Mouse (Mus musculus): ENCODE measurements around the gene Myo1d. TPM values are rescaled to one million over a fixed set of nuclear protein-coding genes. Genes with fewer than 3 reads are reported as not detected.

Myo1d gene
- polyA plus RNA-seq, 1 experiment: 11.5 TPM

GRCm38 (mm10) chr11:80446916-80447315, 332.9 kb downstream of the Myo1d start:
- TF ChIP-seq POLR2A (IDR thresholded peaks at IDR 0.05; ENCODE audit: extremely low read depth, insufficient read depth, low read length) (no peak), CTCF (IDR thresholded peaks at IDR 0.05; ENCODE audit: extremely low read depth, insufficient read depth, low read length) (no peak)
- H3K4me3 ChIP-seq (ENCODE audit: insufficient read depth, low read length): no peak overlapping the region
- no peak overlapping the region for H3K27ac ChIP-seq (ENCODE audit: insufficient read depth, low read length)
- no peaks in the 10 kb centered on the region for H3K4me1 ChIP-seq (ENCODE audit: control insufficient read depth, insufficient read depth, low read length)

Other genes with a start within 250 kb of the Myo1d start
- gene Tmem98, start 30.1 kb upstream of the Myo1d start, polyA plus RNA-seq (2012; rRNA removed): 19.3 and 22.7 TPM in 2 replicates
- not detected in 2 replicates for gene Spaca3, start 78.3 kb upstream of the Myo1d start, polyA plus RNA-seq (2012; rRNA removed)